Mouse (Mus musculus): Measurements from ENCODE around the gene Pecam1. TPM values are rescaled to one million over a fixed set of nuclear protein-coding genes. Genes with fewer than 3 reads are reported as not detected.

The Pecam1 gene
- total and polyA plus RNA-seq, 2 experiments from 2014 or later, result 63.2 to 126 TPM

DNA sequence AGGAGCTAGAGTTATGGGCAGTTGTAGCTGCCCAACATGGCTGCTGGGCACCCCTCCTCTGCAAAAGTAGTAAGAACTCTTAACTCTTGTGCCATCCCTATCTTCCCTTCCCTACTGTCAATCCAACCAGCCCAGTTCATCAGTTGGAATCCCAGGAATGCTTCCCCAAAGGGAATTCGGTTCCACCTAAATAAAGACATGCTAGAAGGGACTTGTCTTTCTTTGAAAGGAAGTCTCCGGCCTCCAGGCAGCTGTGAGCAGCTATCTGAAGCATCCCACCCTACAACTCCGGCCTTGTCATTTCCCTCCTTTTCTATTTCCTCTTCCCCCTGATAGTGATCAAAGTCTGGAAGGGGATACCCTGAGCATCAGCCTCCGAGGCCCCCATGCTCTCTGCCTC, 44.2 kb downstream of the Pecam1 start:
- H3K36me3 ChIP-seq (replicated peaks; ENCODE audit: control insufficient read depth, insufficient read depth, low read length), result no peaks in the 10 kb centered on the region; the same call in 1 of the 2 replicates
- no peak for TF ChIP-seq CTCF (IDR thresholded peaks at IDR 0.05; ENCODE audit: low read depth)
- no peak for TF ChIP-seq EP300 (IDR thresholded peaks at IDR 0.05; ENCODE audit: low read depth)
- H3K4me1 ChIP-seq (ENCODE audit: control insufficient read depth, insufficient read depth), result 0 out of 2 replicates have a peak, but pooled peaks cover 4% of the 10 kb centered on the region
- DNase-seq (ENCODE audit: low spot score) (no peak), ATAC-seq (ENCODE audit: insufficient read depth, low read depth) (no peak)
- H3K9ac ChIP-seq (replicated peaks; ENCODE audit: low read depth, low read length), result no peak overlapping the region
- WGBS, result 34% methylated on average over 4 of the region's 4 CpGs
- H3K4me3 ChIP-seq (ENCODE audit: low read depth, low read length), result no peak overlapping the region
- no peaks in the 10 kb centered on the region for H3K27me3 ChIP-seq (ENCODE audit: control insufficient read depth, insufficient read depth, low read length)
- H3K9me3 ChIP-seq (replicated peaks; ENCODE audit: control insufficient read depth, low read length), result no peaks in the 10 kb centered on the region
- H3K27ac ChIP-seq (ENCODE audit: low read depth), result no peak overlapping the region
- no peak overlapping the region for H3K4me2 ChIP-seq (ENCODE audit: low read depth, low read length)

DNA sequence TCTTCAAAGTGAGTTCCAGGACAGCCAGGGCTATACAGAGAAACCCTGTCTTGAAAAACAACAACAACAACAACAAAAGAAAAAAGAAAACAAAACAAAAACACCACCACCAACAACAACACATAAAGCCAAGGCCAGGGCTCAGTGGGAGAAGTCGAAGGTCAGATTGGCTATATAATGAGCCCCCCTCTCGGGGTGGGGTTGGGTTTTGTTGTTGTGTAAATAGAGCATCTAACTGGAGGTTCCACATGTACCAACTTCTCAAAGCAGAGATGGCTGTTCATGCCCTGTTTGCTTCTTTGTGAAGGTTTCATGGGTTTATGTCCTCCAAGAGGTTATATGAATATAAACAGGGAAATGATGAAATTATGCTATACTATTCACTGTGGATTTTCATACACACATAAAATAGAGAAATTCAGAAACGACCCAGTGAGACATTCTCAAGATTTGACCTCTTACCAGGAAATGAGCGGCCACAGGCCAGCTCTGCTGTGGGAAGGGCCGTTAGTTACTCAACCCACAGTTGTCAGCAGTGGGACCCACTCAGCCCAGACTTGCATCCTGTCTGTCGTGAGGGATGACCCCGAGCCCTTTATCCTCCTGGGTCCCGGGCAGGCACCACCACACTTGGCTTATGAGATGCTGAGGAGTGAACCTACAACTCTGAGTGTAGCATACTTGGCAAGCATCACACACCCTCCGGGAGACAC, 45.9 kb downstream of the Pecam1 start:
- Histone ChIP-seq H3K36me3 (replicated peaks; ENCODE audit: control insufficient read depth, insufficient read depth, low read length) (no peaks in the 10 kb centered on the region; the same call in 1 of the 2 replicates), H3K27me3 (ENCODE audit: control insufficient read depth, insufficient read depth, low read length) (no peaks in the 10 kb centered on the region), H3K4me2 (ENCODE audit: low read depth, low read length) (no peak overlapping the region), H3K27ac (ENCODE audit: low read depth) (no peak overlapping the region), H3K4me1 (ENCODE audit: control insufficient read depth, insufficient read depth) (0 out of 2 replicates have a peak, but pooled peaks cover 4% of the 10 kb centered on the region), H3K4me3 (ENCODE audit: low read depth, low read length) (no peak overlapping the region), H3K9ac (replicated peaks; ENCODE audit: low read depth, low read length) (no peak overlapping the region), H3K9me3 (replicated peaks; ENCODE audit: control insufficient read depth, low read length) (no peaks in the 10 kb centered on the region)
- TF ChIP-seq CTCF (IDR thresholded peaks at IDR 0.05; ENCODE audit: low read depth) (no peak), EP300 (IDR thresholded peaks at IDR 0.05; ENCODE audit: low read depth) (no peak)
- ATAC-seq (ENCODE audit: insufficient read depth, low read depth), result no peak
- WGBS, result 62% methylated on average over 9 of the region's 9 CpGs
- no peak for DNase-seq (ENCODE audit: low spot score)

DNA sequence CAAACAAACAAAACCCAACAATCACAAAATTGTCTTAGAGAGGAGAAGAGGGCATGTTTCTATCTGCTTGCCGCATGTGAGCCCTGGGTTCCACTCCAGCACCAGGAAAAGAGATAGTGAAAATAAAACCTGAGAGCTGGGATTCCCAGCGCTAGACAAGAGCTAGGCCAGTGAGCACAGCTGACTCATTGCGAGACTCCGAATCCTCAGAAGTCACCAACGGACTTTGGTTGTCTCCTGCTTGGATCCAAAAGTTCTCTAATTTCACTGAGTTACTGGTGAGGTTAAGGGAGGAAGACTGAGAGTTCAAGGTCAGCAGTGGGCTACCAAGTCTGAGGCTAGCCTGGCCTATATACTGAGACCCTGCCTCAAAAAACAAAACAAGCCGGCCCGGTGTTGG, 46.5 kb downstream of the Pecam1 start:
- Histone ChIP-seq H3K4me3 (ENCODE audit: low read depth, low read length) (no peak overlapping the region), H3K9ac (replicated peaks; ENCODE audit: low read depth, low read length) (no peak overlapping the region), H3K36me3 (replicated peaks; ENCODE audit: control insufficient read depth, insufficient read depth, low read length) (no peaks in the 10 kb centered on the region; the same call in 1 of the 2 replicates), H3K27ac (ENCODE audit: low read depth) (no peak overlapping the region), H3K4me1 (ENCODE audit: control insufficient read depth, insufficient read depth) (0 out of 2 replicates have a peak, but pooled peaks cover 4% of the 10 kb centered on the region), H3K9me3 (replicated peaks; ENCODE audit: control insufficient read depth, low read length) (no peaks in the 10 kb centered on the region), H3K27me3 (ENCODE audit: control insufficient read depth, insufficient read depth, low read length) (no peaks in the 10 kb centered on the region), H3K4me2 (ENCODE audit: low read depth, low read length) (no peak overlapping the region)
- DNase-seq (ENCODE audit: low spot score) (no peak), ATAC-seq (ENCODE audit: insufficient read depth, low read depth) (no peak)
- TF ChIP-seq CTCF (IDR thresholded peaks at IDR 0.05; ENCODE audit: low read depth) (no peak), EP300 (IDR thresholded peaks at IDR 0.05; ENCODE audit: low read depth) (no peak)
- 83% methylated on average over 7 of the region's 7 CpGs for WGBS

DNA sequence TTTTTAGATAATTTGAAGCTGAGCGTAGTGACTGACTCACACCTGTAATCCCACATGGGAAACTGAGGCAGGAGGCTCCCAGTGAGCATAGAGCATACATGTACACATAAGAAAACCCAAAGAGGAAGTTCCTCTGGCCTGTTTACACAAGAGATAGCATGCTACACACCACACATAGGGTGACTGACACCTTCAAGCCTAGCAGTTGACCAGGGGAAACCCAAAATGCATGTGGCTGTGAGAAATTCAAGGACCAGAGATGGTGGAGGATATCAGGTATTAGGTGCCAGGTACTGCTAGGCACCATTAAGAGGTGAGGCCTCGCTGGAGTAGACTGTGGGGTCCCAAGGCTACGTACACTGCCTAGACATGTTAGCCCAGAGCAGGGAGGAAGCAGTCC, 47.8 kb downstream of the Pecam1 start:
- Histone ChIP-seq H3K4me1 (ENCODE audit: control insufficient read depth, insufficient read depth) (0 out of 2 replicates have a peak, but pooled peaks cover 4% of the 10 kb centered on the region), H3K9ac (replicated peaks; ENCODE audit: low read depth, low read length) (no peak overlapping the region), H3K4me2 (ENCODE audit: low read depth, low read length) (no peak overlapping the region), H3K27ac (ENCODE audit: low read depth) (no peak overlapping the region), H3K27me3 (ENCODE audit: control insufficient read depth, insufficient read depth, low read length) (no peaks in the 10 kb centered on the region), H3K9me3 (replicated peaks; ENCODE audit: control insufficient read depth, low read length) (no peaks in the 10 kb centered on the region), H3K36me3 (replicated peaks; ENCODE audit: control insufficient read depth, insufficient read depth, low read length) (peaks cover 6% of the 10 kb centered on the region; the same call in 1 of the 2 replicates), H3K4me3 (ENCODE audit: low read depth, low read length) (no peak overlapping the region)
- ATAC-seq (ENCODE audit: insufficient read depth, low read depth) (no peak), DNase-seq (ENCODE audit: low spot score) (no peak)
- 86% methylated on average over 3 of the region's 3 CpGs for WGBS
- TF ChIP-seq CTCF (IDR thresholded peaks at IDR 0.05; ENCODE audit: low read depth), result no peak
- no peak for TF ChIP-seq EP300 (IDR thresholded peaks at IDR 0.05; ENCODE audit: low read depth)

DNA sequence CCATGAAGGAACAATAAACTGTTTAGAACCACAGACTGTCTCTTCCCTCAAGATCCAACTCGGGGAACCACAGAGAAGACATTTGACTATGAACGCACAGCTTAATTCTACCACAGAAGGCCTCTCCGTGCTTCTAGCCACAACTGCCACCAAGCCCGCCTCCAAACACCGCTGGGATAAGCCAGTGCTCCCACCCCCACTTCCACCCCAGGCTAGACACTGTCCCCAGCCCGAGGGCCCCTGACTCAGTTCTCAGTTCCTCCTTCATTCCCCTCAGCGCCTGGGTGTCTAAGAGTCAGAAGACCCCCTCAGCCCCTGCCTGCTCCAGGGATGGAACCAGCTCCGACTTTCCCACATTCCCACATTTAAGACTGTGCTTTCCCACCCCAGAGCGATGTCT, 48.8 kb downstream of the Pecam1 start:
- Histone ChIP-seq H3K9me3 (replicated peaks; ENCODE audit: control insufficient read depth, low read length) (no peaks in the 10 kb centered on the region), H3K36me3 (replicated peaks; ENCODE audit: control insufficient read depth, insufficient read depth, low read length) (peaks cover 6% of the 10 kb centered on the region; the same call in 1 of the 2 replicates), H3K27ac (ENCODE audit: low read depth) (no peak overlapping the region), H3K4me1 (ENCODE audit: control insufficient read depth, insufficient read depth) (0 out of 2 replicates have a peak, but pooled peaks cover 4% of the 10 kb centered on the region), H3K27me3 (ENCODE audit: control insufficient read depth, insufficient read depth, low read length) (no peaks in the 10 kb centered on the region), H3K9ac (replicated peaks; ENCODE audit: low read depth, low read length) (no peak overlapping the region), H3K4me3 (ENCODE audit: low read depth, low read length) (no peak overlapping the region), H3K4me2 (ENCODE audit: low read depth, low read length) (no peak overlapping the region)
- ATAC-seq (ENCODE audit: insufficient read depth, low read depth) (no peak), DNase-seq (ENCODE audit: low spot score) (no peak)
- 71% methylated on average over 9 of the region's 9 CpGs for WGBS
- TF ChIP-seq EP300 (IDR thresholded peaks at IDR 0.05; ENCODE audit: low read depth) (no peak), CTCF (IDR thresholded peaks at IDR 0.05; ENCODE audit: low read depth) (no peak)
